Comparison of ENCODE assay signal across 14 mouse cellular contexts in the genomic region with DNA sequence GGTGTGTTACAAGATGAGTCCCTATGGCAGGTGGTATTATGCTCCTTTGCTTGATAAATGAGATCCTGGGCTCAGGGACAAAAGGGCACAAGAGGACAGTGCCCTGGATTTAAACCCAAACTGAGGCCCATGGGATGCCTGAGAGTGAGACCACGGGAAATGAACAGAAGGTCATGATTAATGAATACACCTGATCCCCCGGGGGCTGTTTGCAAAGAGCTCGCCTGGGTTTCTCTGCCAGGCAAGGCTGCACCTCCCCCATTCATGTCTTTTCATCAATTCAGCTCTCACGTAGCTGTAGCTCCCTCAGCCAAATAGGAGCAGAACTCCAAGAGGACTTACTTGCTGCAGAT.
DNase-seq lines count a peak whose midpoint lies in the region; ATAC-seq lines count a peak whose summit lies in the region.
"Had no signal": no experiment of that assay in that cellular context is flagged by ENCODE, and none has a peak within 500 bp of the region (broad histone marks: within the 10 kb centered on the region; RNA-seq: fewer than 3 reads in every experiment).

No protein-coding gene starts in this region.

- no peak overlapping the region for H3K4me3 ChIP-seq in embryonic facial prominence, embryonic 13.5 days
- H3K4me3 ChIP-seq in hindbrain, embryonic 15.5 days: no peak overlapping the region
- H3K4me3 ChIP-seq in neural tube, embryonic 13.5 days: no peak overlapping the region
- H3K4me3 ChIP-seq: gastrocnemius, adult 2 months; limb, embryonic 15.5 days had no signal

- H3K36me3 ChIP-seq in embryonic facial prominence, embryonic 13.5 days: no peaks in the 10 kb centered on the region
- H3K36me3 ChIP-seq in hindbrain, embryonic 15.5 days: no peaks in the 10 kb centered on the region
- no peaks in the 10 kb centered on the region for H3K36me3 ChIP-seq in neural tube, embryonic 13.5 days
- H3K36me3 ChIP-seq: limb, embryonic 15.5 days had no signal

- H3K9ac ChIP-seq in embryonic facial prominence, embryonic 13.5 days: no peak overlapping the region
- H3K9ac ChIP-seq in hindbrain, embryonic 15.5 days: no peak overlapping the region
- H3K9ac ChIP-seq in neural tube, embryonic 13.5 days: peak overlapping the region; percentile 43; the same call in 1 of the 2 replicates
- H3K9ac ChIP-seq: limb, embryonic 15.5 days had no signal

- H3K4me1 ChIP-seq in embryonic facial prominence, embryonic 13.5 days: peaks cover 52% of the 10 kb centered on the region
- peaks cover 47% of the 10 kb centered on the region for H3K4me1 ChIP-seq in hindbrain, embryonic 15.5 days (replicated peaks)
- H3K4me1 ChIP-seq in neural tube, embryonic 13.5 days (replicated peaks): peaks cover 56% of the 10 kb centered on the region

- peak; percentile 42 for DNase-seq in embryo, embryonic 10 days (ENCODE audit: low spot score)
- DNase-seq in embryo, embryonic 9.5 days (ENCODE audit: extremely low spot score): no peak
- no peak for DNase-seq in lung, postnatal 10 days
- DNase-seq in right cerebral cortex, postnatal 36 days (ENCODE audit: low spot score in 2 of 2): no peak
- DNase-seq: adrenal gland, adult 8-10 months; B cell, adult 2 months; gastrocnemius, adult 2 months; heart, postnatal 10 days; lung, postnatal 4 days had no signal

- ATAC-seq in embryonic facial prominence, embryonic 13.5 days (ENCODE audit: insufficient number of reproducible peaks, insufficient read depth, low FRiP score, low TSS enrichment, low read depth): no peak
- peak; percentile 10; the same call in 1 of the 2 replicates for ATAC-seq in hindbrain, embryonic 15.5 days (ENCODE audit: low FRiP score, low read depth)
- ATAC-seq in neural tube, embryonic 13.5 days (ENCODE audit: low read depth): peak; percentile 33
- no peak for ATAC-seq in monocyte, adult 5-6 weeks (replicated peaks; ENCODE audit: insufficient number of reproducible peaks, low FRiP score, low TSS enrichment, poor library complexity, severe bottlenecking)

- 19% methylated on average over 4 of the region's 4 CpGs for WGBS in embryonic facial prominence, embryonic 13.5 days
- WGBS in hindbrain, embryonic 15.5 days: 13% methylated on average over 4 of the region's 4 CpGs
- WGBS in neural tube, embryonic 13.5 days: 14% methylated on average over 4 of the region's 4 CpGs

- H3K4me2 ChIP-seq in embryonic facial prominence, embryonic 13.5 days: no peak overlapping the region
- H3K4me2 ChIP-seq in hindbrain, embryonic 15.5 days: 0 out of 2 replicates have a peak overlapping the region, but pooled peaks have one; percentile 8
- H3K4me2 ChIP-seq in neural tube, embryonic 13.5 days: no peak overlapping the region
- H3K4me2 ChIP-seq: limb, embryonic 15.5 days had no signal

- 0 out of 2 replicates have a peak overlapping the region, but pooled peaks have one; percentile 19 for H3K27ac ChIP-seq in embryonic facial prominence, embryonic 13.5 days
- peak overlapping the region; percentile 91 for H3K27ac ChIP-seq in hindbrain, embryonic 15.5 days (replicated peaks)
- peak overlapping the region; percentile 95 for H3K27ac ChIP-seq in neural tube, embryonic 13.5 days (replicated peaks)
- H3K27ac ChIP-seq: gastrocnemius, adult 2 months; limb, embryonic 15.5 days had no signal

- H3K9me3 ChIP-seq in embryonic facial prominence, embryonic 13.5 days: no peaks in the 10 kb centered on the region
- H3K9me3 ChIP-seq in hindbrain, embryonic 15.5 days: no peaks in the 10 kb centered on the region
- no peaks in the 10 kb centered on the region for H3K9me3 ChIP-seq in neural tube, embryonic 13.5 days
- H3K9me3 ChIP-seq: limb, embryonic 15.5 days had no signal

- no peaks in the 10 kb centered on the region for H3K27me3 ChIP-seq in embryonic facial prominence, embryonic 13.5 days
- no peaks in the 10 kb centered on the region for H3K27me3 ChIP-seq in hindbrain, embryonic 15.5 days
- H3K27me3 ChIP-seq in neural tube, embryonic 13.5 days: no peaks in the 10 kb centered on the region

Comparison
In these comparisons a context has a peak if more than half of its experiments do, and no peak if none do; other contexts are left out.
1. ATAC-seq: peak in hindbrain, embryonic 15.5 days (single experiment) and neural tube, embryonic 13.5 days (single experiment); none in embryonic facial prominence, embryonic 13.5 days (single experiment) and monocyte, adult 5-6 weeks (single experiment).
2. H3K27ac ChIP-seq: peak in every context shown above with its lines; median percentile 95 in neural tube, embryonic 13.5 days; 91 in hindbrain, embryonic 15.5 days; 19 in embryonic facial prominence, embryonic 13.5 days.